Comparison of ENCODE assay signal across 24 mouse cellular contexts in the genomic region with DNA sequence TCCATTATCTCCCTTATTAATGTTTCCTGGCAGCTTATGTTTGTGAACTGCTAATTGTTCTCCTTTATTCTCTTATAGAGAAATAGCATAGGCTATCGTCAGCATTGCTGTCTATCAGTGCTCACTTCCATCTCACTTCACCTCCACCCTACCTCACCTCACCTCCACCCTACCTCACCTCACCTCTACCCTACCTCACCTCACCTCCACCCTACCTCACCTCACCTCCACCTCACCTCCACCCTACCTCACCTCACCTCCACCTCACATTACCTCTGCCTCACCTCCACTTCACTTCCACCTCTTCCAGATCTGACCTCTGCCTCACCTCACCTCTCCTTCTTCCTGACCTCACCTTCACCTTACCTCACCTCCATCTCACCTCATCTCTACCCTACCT. TPM values are rescaled to one million over a fixed set of nuclear protein-coding genes. Genes with fewer than 3 reads are reported as not detected.
A peak's percentile ranks its signal among the peaks of the same experiment; 100 is the strongest.
DNase-seq lines count a peak whose midpoint lies in the region; ATAC-seq and TF ChIP-seq lines count a peak whose summit lies in the region.
"Had no signal": no experiment of that assay in that cellular context is flagged by ENCODE, and none has a peak within 500 bp of the region (broad histone marks: within the 10 kb centered on the region; RNA-seq: fewer than 3 reads in every experiment).

No protein-coding gene starts in this region.

- TF ChIP-seq POLR2A in CH12.LX (IDR thresholded peaks at IDR 0.05; ENCODE audit: low read depth, low read length) = no peak

- in situ Hi-C loops in CH12.LX (cut with MboI; ENCODE audit: low pct_ligation_motif_present, low pct_unique_long_range_greater_than_20kb, low sequenced_read_pairs) = no loop called here

- H3K27me3 ChIP-seq in embryonic facial prominence, embryonic 11.5 days (ENCODE audit: control insufficient read depth, insufficient read depth, low read length) = no peaks in the 10 kb centered on the region
- no peaks in the 10 kb centered on the region for H3K27me3 ChIP-seq in embryonic facial prominence, embryonic 10.5 days (replicated peaks; ENCODE audit: low read depth, poor library complexity, severe bottlenecking)
- H3K27me3 ChIP-seq in midbrain, embryonic 11.5 days (ENCODE audit: control insufficient read depth, insufficient read depth, low read length) = no peaks in the 10 kb centered on the region
- no peaks in the 10 kb centered on the region for H3K27me3 ChIP-seq in midbrain, embryonic 10.5 days (ENCODE audit: low read depth, poor library complexity, severe bottlenecking)
- no peaks in the 10 kb centered on the region for H3K27me3 ChIP-seq in CH12.LX (replicated peaks)
- H3K27me3 ChIP-seq in stomach, postnatal 0 days (ENCODE audit: control insufficient read depth, insufficient read depth, low read length) = no peaks in the 10 kb centered on the region
- H3K27me3 ChIP-seq: hindbrain, embryonic 12.5 days; Patski had no signal

- no peak overlapping the region for H3K9ac ChIP-seq in embryonic facial prominence, embryonic 11.5 days (replicated peaks; ENCODE audit: low read length)
- H3K9ac ChIP-seq in midbrain, embryonic 11.5 days (ENCODE audit: low read length) = no peak overlapping the region
- H3K9ac ChIP-seq in CH12.LX (ENCODE audit: insufficient read depth, low read depth) = no peak overlapping the region
- no peak overlapping the region for H3K9ac ChIP-seq in stomach, postnatal 0 days (ENCODE audit: low read length)
- H3K9ac ChIP-seq: hindbrain, embryonic 12.5 days had no signal

- TF ChIP-seq RAD21 in CH12.LX (IDR thresholded peaks at IDR 0.05; ENCODE audit: low read depth, low read length) = no peak

- no peaks in the 10 kb centered on the region for H3K36me3 ChIP-seq in embryonic facial prominence, embryonic 11.5 days (replicated peaks; ENCODE audit: control insufficient read depth, insufficient read depth, low read depth, low read length)
- no peaks in the 10 kb centered on the region for H3K36me3 ChIP-seq in embryonic facial prominence, embryonic 10.5 days (replicated peaks)
- no peaks in the 10 kb centered on the region for H3K36me3 ChIP-seq in midbrain, embryonic 11.5 days (ENCODE audit: control insufficient read depth, insufficient read depth, low read length)
- no peaks in the 10 kb centered on the region for H3K36me3 ChIP-seq in midbrain, embryonic 10.5 days
- H3K36me3 ChIP-seq in CH12.LX (replicated peaks in 1 of 2; ENCODE audit: control insufficient read depth in 1 of 2, insufficient read depth in 1 of 2, low read length in 1 of 2) = peaks cover 9 to 66% of the 10 kb centered on the region in 2 experiments
- H3K36me3 ChIP-seq in stomach, postnatal 0 days (ENCODE audit: control insufficient read depth, insufficient read depth, low read length) = no peaks in the 10 kb centered on the region
- H3K36me3 ChIP-seq: forebrain, embryonic 10.5 days; heart, embryonic 10.5 days; hindbrain, embryonic 12.5 days had no signal

- no peak for TF ChIP-seq EP300 in CH12.LX (IDR thresholded peaks at IDR 0.05; ENCODE audit: low read length)
- TF ChIP-seq EP300 in stomach, postnatal 0 days (optimal IDR thresholded peaks at IDR 0.05) = no peak

- 0 out of 2 replicates have a peak, but pooled peaks have one; percentile 34 for ATAC-seq in embryonic facial prominence, embryonic 11.5 days (replicated peaks; ENCODE audit: insufficient number of reproducible peaks, low FRiP score, low TSS enrichment, low read depth)
- 0 out of 2 replicates have a peak, but pooled peaks have one; percentile 35 for ATAC-seq in midbrain, embryonic 11.5 days (ENCODE audit: low FRiP score)
- ATAC-seq in stomach, postnatal 0 days (ENCODE audit: low FRiP score, low TSS enrichment) = peak; percentile 61; the same call in 1 of the 2 replicates
- no peak for ATAC-seq in CD4-positive, CD25-positive, alpha-beta regulatory T cell, adult 4 months
- ATAC-seq: activated CD4-positive, CD25-positive, alpha-beta regulatory T cell, adult 4 months; forebrain, embryonic 16.5 days; hindbrain, embryonic 16.5 days; inflammation-experienced regulatory T-cells, adult 6 months; Patski had no signal

- H3K79me2 ChIP-seq in CH12.LX (replicated peaks; ENCODE audit: control insufficient read depth, extremely low read depth, insufficient read depth, poor library complexity, severe bottlenecking) = peaks cover 9% of the 10 kb centered on the region

- H3K4me1 ChIP-seq in embryonic facial prominence, embryonic 11.5 days (ENCODE audit: control insufficient read depth, insufficient read depth, low read length) = no peaks in the 10 kb centered on the region
- H3K4me1 ChIP-seq in embryonic facial prominence, embryonic 10.5 days = no peaks in the 10 kb centered on the region
- H3K4me1 ChIP-seq in midbrain, embryonic 11.5 days (ENCODE audit: control insufficient read depth, insufficient read depth, low read length) = no peaks in the 10 kb centered on the region
- H3K4me1 ChIP-seq in midbrain, embryonic 10.5 days = no peaks in the 10 kb centered on the region
- peaks cover 11 to 42% of the 10 kb centered on the region in 2 experiments for H3K4me1 ChIP-seq in CH12.LX (ENCODE audit: control insufficient read depth in 1 of 2, insufficient read depth in 2 of 2)
- no peaks in the 10 kb centered on the region for H3K4me1 ChIP-seq in stomach, postnatal 0 days (replicated peaks; ENCODE audit: control insufficient read depth, insufficient read depth)
- H3K4me1 ChIP-seq: forebrain, embryonic 10.5 days; heart, embryonic 10.5 days; hindbrain, embryonic 12.5 days had no signal

- no peak overlapping the region for H3K4me3 ChIP-seq in embryonic facial prominence, embryonic 11.5 days (ENCODE audit: low read depth, low read length)
- H3K4me3 ChIP-seq in embryonic facial prominence, embryonic 10.5 days = no peak overlapping the region
- no peak overlapping the region for H3K4me3 ChIP-seq in midbrain, embryonic 11.5 days (ENCODE audit: low read depth, low read length)
- H3K4me3 ChIP-seq in midbrain, embryonic 10.5 days = no peak overlapping the region
- H3K4me3 ChIP-seq in CH12.LX (replicated peaks in 1 of 3; ENCODE audit: low read depth in 2 of 3, low read length in 2 of 3, poor library complexity in 1 of 3) = peak overlapping the region in 1 of 3 experiments; percentile 31
- no peak overlapping the region for H3K4me3 ChIP-seq in stomach, postnatal 0 days (ENCODE audit: low read depth, low read length)
- H3K4me3 ChIP-seq: erythroblast, embryonic 14.5 days; forebrain, embryonic 10.5 days; heart, embryonic 10.5 days; hindbrain, embryonic 12.5 days had no signal

- TF ChIP-seq CTCF in CH12.LX (conservative IDR thresholded peaks at IDR 0.05 in 1 of 2, IDR thresholded peaks at IDR 0.05 in 1 of 2; ENCODE audit: low read depth in 2 of 2, low read length in 2 of 2) = no peak
- TF ChIP-seq CTCF in stomach, postnatal 0 days (IDR thresholded peaks at IDR 0.05; ENCODE audit: low read depth) = no peak

- H3K4me2 ChIP-seq in embryonic facial prominence, embryonic 11.5 days (ENCODE audit: low read depth, low read length) = no peak overlapping the region
- no peak overlapping the region for H3K4me2 ChIP-seq in midbrain, embryonic 11.5 days
- no peak overlapping the region for H3K4me2 ChIP-seq in CH12.LX (ENCODE audit: insufficient read depth, low read depth, poor library complexity, severe bottlenecking)
- no peak overlapping the region for H3K4me2 ChIP-seq in stomach, postnatal 0 days (replicated peaks; ENCODE audit: low read depth)
- H3K4me2 ChIP-seq: hindbrain, embryonic 12.5 days had no signal

- dilution Hi-C loops in CH12.LX (cut with MboI; ENCODE audit: extremely low pct_ligation_motif_present, extremely low pct_unique_long_range_greater_than_20kb, low sequenced_read_pairs) = no loop called here

- no peak overlapping the region for H3K27ac ChIP-seq in embryonic facial prominence, embryonic 11.5 days (replicated peaks; ENCODE audit: low read depth, low read length)
- H3K27ac ChIP-seq in embryonic facial prominence, embryonic 10.5 days (replicated peaks) = no peak overlapping the region
- no peak overlapping the region for H3K27ac ChIP-seq in midbrain, embryonic 11.5 days (ENCODE audit: low read depth, low read length)
- no peak overlapping the region for H3K27ac ChIP-seq in midbrain, embryonic 10.5 days (replicated peaks)
- no peak overlapping the region for H3K27ac ChIP-seq in CH12.LX (ENCODE audit: insufficient read depth, low read depth)
- no peak overlapping the region for H3K27ac ChIP-seq in stomach, postnatal 0 days (replicated peaks)
- H3K27ac ChIP-seq: forebrain, embryonic 10.5 days; heart, embryonic 10.5 days; hindbrain, embryonic 12.5 days had no signal

- no peak for DNase-seq in embryonic facial prominence, embryonic 11.5 days (ENCODE audit: low spot score)
- no peak for DNase-seq in embryonic facial prominence, embryonic 10.5 days (ENCODE audit: low spot score)
- no peak for DNase-seq in midbrain, embryonic 11.5 days (ENCODE audit: low spot score, missing footprints)
- DNase-seq in midbrain, embryonic 10.5 days (ENCODE audit: low spot score) = no peak
- no peak for DNase-seq in CH12.LX (ENCODE audit: extremely low read depth)
- DNase-seq in stomach, postnatal 0 days (ENCODE audit: low spot score) = no peak
- DNase-seq: adrenal gland, postnatal 25 days; B cell, adult 2 months; cerebellum, adult 18-20 months; cerebellum, postnatal 10 days; gastrocnemius, postnatal 10 days; heart, adult 18-20 months; heart, postnatal 10 days; heart, postnatal 4 days had no signal

- no peaks in the 10 kb centered on the region for H3K9me3 ChIP-seq in embryonic facial prominence, embryonic 11.5 days (replicated peaks; ENCODE audit: control insufficient read depth, low read length)
- no peaks in the 10 kb centered on the region for H3K9me3 ChIP-seq in embryonic facial prominence, embryonic 10.5 days
- H3K9me3 ChIP-seq in midbrain, embryonic 11.5 days (ENCODE audit: control insufficient read depth, low read length) = no peaks in the 10 kb centered on the region
- no peaks in the 10 kb centered on the region for H3K9me3 ChIP-seq in midbrain, embryonic 10.5 days (replicated peaks)
- no peaks in the 10 kb centered on the region for H3K9me3 ChIP-seq in CH12.LX (replicated peaks; ENCODE audit: low read length)
- H3K9me3 ChIP-seq in stomach, postnatal 0 days (ENCODE audit: control insufficient read depth, low read length) = no peaks in the 10 kb centered on the region
- H3K9me3 ChIP-seq: forebrain, embryonic 10.5 days; heart, embryonic 10.5 days; hindbrain, embryonic 12.5 days had no signal

- 81% methylated on average over 1 of the region's 1 CpGs for WGBS in embryonic facial prominence, embryonic 11.5 days
- WGBS in embryonic facial prominence, embryonic 10.5 days = 82% methylated on average over 1 of the region's 1 CpGs
- 83% methylated on average over 1 of the region's 1 CpGs for WGBS in midbrain, embryonic 11.5 days
- 85% methylated on average over 1 of the region's 1 CpGs for WGBS in midbrain, embryonic 10.5 days
- WGBS in stomach, postnatal 0 days = 38% methylated on average over 1 of the region's 1 CpGs

RNA-seq across cellular contexts. Expression of gene St8sia6, which starts 42.2 kb away (rescaled TPM):
- 1.5 and 1.6 TPM in 2 replicates for polyA plus RNA-seq in embryonic facial prominence, embryonic 11.5 days (2014; fragmentation: Nextera tagmentation; extraction: Ambion mirVana)
- polyA plus RNA-seq in embryonic facial prominence, embryonic 10.5 days (2016; fragmentation: Nextera tagmentation; extraction: Ambion mirVana) = 1.1 and 1.7 TPM in 2 replicates
- 0.18 and 0.20 TPM in 2 replicates for polyA plus RNA-seq in midbrain, embryonic 11.5 days (2014; fragmentation: Nextera tagmentation; extraction: Ambion mirVana)
- polyA plus RNA-seq in midbrain, embryonic 10.5 days (2016; fragmentation: Nextera tagmentation; extraction: Ambion mirVana) = 0.27 and 0.38 TPM in 2 replicates
- total RNA-seq in CH12.LX (2012; rRNA removed) (27.4 and 32.5 TPM in 2 replicates), CH12.LX (2014; rRNA removed) (43.7 and 46.4 TPM in 2 replicates)
- polyA plus RNA-seq in CH12.LX (2012; ENCODE audit: insufficient read length, low read depth) = 51.0 and 56.4 TPM in 2 replicates
- polyA plus RNA-seq in stomach, postnatal 0 days (2015; fragmentation: Nextera tagmentation; extraction: Ambion mirVana) = 1.1 TPM in 2 replicates
- polyA plus RNA-seq in CD4-positive, CD25-positive, alpha-beta regulatory T cell, adult 4 months (2017; shearing (Covaris generic)) = 10 to 100 TPM; 12.8 to 14.6 TPM
- polyA plus RNA-seq: erythroblast, embryonic 14.5 days had no signal
